Mouse (Mus musculus): ENCODE measurements around the gene Ano1.

- TF ChIP-seq NELFE (IDR thresholded peaks at IDR 0.05; ENCODE audit: low read depth, low read length) (no peak), MAX (IDR thresholded peaks at IDR 0.05; ENCODE audit: low read length) (no peak), POLR2A (IDR thresholded peaks at IDR 0.05; ENCODE audit: control insufficient read depth in 1 of 2, insufficient read depth in 1 of 2, low read depth in 1 of 2, low read length in 2 of 2, poor library complexity in 1 of 2) (no peak), MAFK (IDR thresholded peaks at IDR 0.05; ENCODE audit: borderline replicate concordance, low read depth, low read length) (no peak), CTCF (IDR thresholded peaks at IDR 0.05 in 2 of 3, conservative IDR thresholded peaks at IDR 0.05 in 1 of 3; ENCODE audit: control insufficient read depth in 1 of 3, insufficient read depth in 1 of 3, low read depth in 2 of 3, low read length in 3 of 3, poor library complexity in 1 of 3, severe bottlenecking in 1 of 3) (no peak), ZC3H11A (IDR thresholded peaks at IDR 0.05; ENCODE audit: low read depth, low read length) (no peak), SMC3 (IDR thresholded peaks at IDR 0.05; ENCODE audit: low read depth, low read length) (no peak), KAT2A (conservative IDR thresholded peaks at IDR 0.05; ENCODE audit: low read depth, low read length) (no peak), USF1 (IDR thresholded peaks at IDR 0.05; ENCODE audit: low read depth, low read length) (no peak), NRF1 (IDR thresholded peaks at IDR 0.05; ENCODE audit: insufficient read depth, low read depth, low read length, poor library complexity, severe bottlenecking) (no peak), TCF12 (IDR thresholded peaks at IDR 0.05; ENCODE audit: low read depth, low read length) (no peak)
Measured at GRCm38 (mm10) chr7:144697870-144698269, 53.9 kb downstream of the Ano1 start.
